Comparison of ENCODE assay signal across 31 mouse cellular contexts in the genomic region with DNA sequence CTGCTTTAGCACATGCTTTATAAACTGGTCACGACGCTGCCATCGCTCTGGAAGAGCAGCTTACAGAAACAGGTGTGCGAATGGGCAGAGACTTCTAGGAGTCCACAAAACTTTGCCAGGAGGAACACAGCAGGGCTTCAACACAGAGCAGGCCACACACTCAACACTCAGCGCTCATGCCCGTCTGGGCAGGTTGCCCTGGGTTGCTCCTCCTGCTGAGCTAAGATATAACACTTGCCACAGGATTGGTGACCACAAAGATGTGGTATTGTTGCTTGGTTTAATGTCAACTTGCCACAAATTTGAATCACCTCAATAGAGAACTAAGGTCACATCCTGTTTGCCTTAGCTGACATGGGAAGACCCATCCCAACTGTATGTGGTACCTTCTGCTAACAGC.
DNase-seq lines count a peak whose midpoint lies in the region; ATAC-seq and TF ChIP-seq lines count a peak whose summit lies in the region.
"Had no signal": no experiment of that assay in that cellular context is flagged by ENCODE, and none has a peak within 500 bp of the region (broad histone marks: within the 10 kb centered on the region; RNA-seq: fewer than 3 reads in every experiment).

No protein-coding gene starts in this region.

- ATAC-seq in heart, embryonic 12.5 days (ENCODE audit: insufficient number of reproducible peaks, low FRiP score) = no peak
- peak; percentile 81 for ATAC-seq in megakaryocyte progenitor cell, adult 5-6 weeks (replicated peaks; ENCODE audit: poor library complexity)
- ATAC-seq: forebrain, embryonic 13.5 days; intestine, embryonic 16.5 days; midbrain, embryonic 13.5 days had no signal

- no peak overlapping the region for H3K4me3 ChIP-seq in cerebellum, adult 2 months (replicated peaks; ENCODE audit: insufficient read depth, low read depth, low read length)
- no peak overlapping the region for H3K4me3 ChIP-seq in heart, embryonic 12.5 days
- H3K4me3 ChIP-seq: embryonic facial prominence, embryonic 10.5 days; embryonic facial prominence, embryonic 15.5 days; forebrain, embryonic 13.5 days; heart, embryonic 13.5 days; hindbrain, embryonic 13.5 days; limb, embryonic 13.5 days; lung, embryonic 15.5 days; megakaryocyte, embryonic 14.5 days; midbrain, embryonic 13.5 days; neural tube, embryonic 15.5 days; stomach, embryonic 15.5 days had no signal

- 20% methylated on average over 6 of the region's 6 CpGs for WGBS in cerebellum, adult 2 months
- WGBS in heart, embryonic 12.5 days = 90% methylated on average over 6 of the region's 6 CpGs

- intact Hi-C loops in heart, postnatal 10 days (cut with DNase I) = no loop called here

- H3K27ac ChIP-seq in cerebellum, adult 2 months (ENCODE audit: insufficient read depth, low read length) = no peak overlapping the region
- H3K27ac ChIP-seq in heart, embryonic 12.5 days (ENCODE audit: poor library complexity, severe bottlenecking) = no peak overlapping the region
- H3K27ac ChIP-seq: embryonic facial prominence, embryonic 10.5 days; embryonic facial prominence, embryonic 15.5 days; forebrain, embryonic 13.5 days; heart, embryonic 13.5 days; hindbrain, embryonic 13.5 days; limb, embryonic 13.5 days; lung, embryonic 15.5 days; midbrain, embryonic 13.5 days; neural tube, embryonic 15.5 days; stomach, embryonic 15.5 days had no signal

- no peak for TF ChIP-seq CTCF in cerebellum, adult 2 months (IDR thresholded peaks at IDR 0.05; ENCODE audit: borderline replicate concordance, insufficient read depth, low read depth, low read length)

- no peaks in the 10 kb centered on the region for H3K36me3 ChIP-seq in heart, embryonic 12.5 days
- H3K36me3 ChIP-seq: embryonic facial prominence, embryonic 10.5 days; embryonic facial prominence, embryonic 15.5 days; G1E; heart, embryonic 13.5 days; hindbrain, embryonic 13.5 days; limb, embryonic 13.5 days; lung, embryonic 15.5 days; midbrain, embryonic 13.5 days; neural tube, embryonic 15.5 days; stomach, embryonic 15.5 days had no signal

- H3K9ac ChIP-seq in heart, embryonic 12.5 days = no peak overlapping the region
- H3K9ac ChIP-seq: embryonic facial prominence, embryonic 15.5 days; forebrain, embryonic 13.5 days; heart, embryonic 13.5 days; hindbrain, embryonic 13.5 days; limb, embryonic 13.5 days; lung, embryonic 15.5 days; midbrain, embryonic 13.5 days; neural tube, embryonic 15.5 days; stomach, embryonic 15.5 days had no signal

- H3K4me1 ChIP-seq in cerebellum, adult 2 months (ENCODE audit: control insufficient read depth, insufficient read depth, low read length) = no peaks in the 10 kb centered on the region
- peaks cover 11% of the 10 kb centered on the region; the same call in 1 of the 2 replicates for H3K4me1 ChIP-seq in heart, embryonic 12.5 days (replicated peaks)
- H3K4me1 ChIP-seq: embryonic facial prominence, embryonic 15.5 days; forebrain, embryonic 13.5 days; heart, embryonic 13.5 days; limb, embryonic 13.5 days; lung, embryonic 15.5 days; megakaryocyte, embryonic 14.5 days; midbrain, embryonic 13.5 days; neural tube, embryonic 15.5 days; stomach, embryonic 15.5 days had no signal

- no peaks in the 10 kb centered on the region for H3K27me3 ChIP-seq in cerebellum, adult 2 months (ENCODE audit: control insufficient read depth, insufficient read depth, low read length)
- H3K27me3 ChIP-seq in heart, embryonic 12.5 days (replicated peaks) = no peaks in the 10 kb centered on the region
- H3K27me3 ChIP-seq: embryonic facial prominence, embryonic 15.5 days; forebrain, embryonic 13.5 days; heart, embryonic 13.5 days; hindbrain, embryonic 13.5 days; limb, embryonic 13.5 days; lung, embryonic 15.5 days; megakaryocyte, embryonic 14.5 days; midbrain, embryonic 13.5 days; neural tube, embryonic 15.5 days; Patski; stomach, embryonic 15.5 days had no signal

- peak; percentile 22 to 24 for DNase-seq in cerebellum, postnatal 14 days
- no peak for DNase-seq in cerebellum, adult 2 months
- DNase-seq in heart, postnatal 10 days = peak; percentile 47 to 49
- no peak for DNase-seq in testis, postnatal 10 days (ENCODE audit: low spot score)
- DNase-seq in right cerebral cortex, postnatal 10 days (ENCODE audit: low spot score in 2 of 2) = no peak
- DNase-seq: adrenal gland, postnatal 10 days; cerebellum, adult 11-12 months; kidney, adult 9 months; kidney, postnatal 10 days; layer of hippocampus, adult 9-11 months; lung, postnatal 36 days; retina, postnatal 1 day; right cerebral cortex, postnatal 25 days; thymus, postnatal 14 days had no signal

- H3K9me3 ChIP-seq in heart, embryonic 12.5 days (replicated peaks) = no peaks in the 10 kb centered on the region
- H3K9me3 ChIP-seq: embryonic facial prominence, embryonic 10.5 days; embryonic facial prominence, embryonic 15.5 days; forebrain, embryonic 13.5 days; heart, embryonic 13.5 days; hindbrain, embryonic 13.5 days; limb, embryonic 13.5 days; lung, embryonic 15.5 days; midbrain, embryonic 13.5 days; neural tube, embryonic 15.5 days; stomach, embryonic 15.5 days had no signal

- no peak for TF ChIP-seq POLR2A in cerebellum, adult 2 months (IDR thresholded peaks at IDR 0.05; ENCODE audit: borderline replicate concordance, insufficient read depth, low read length)

- no peak overlapping the region for H3K4me2 ChIP-seq in heart, embryonic 12.5 days
- H3K4me2 ChIP-seq: embryonic facial prominence, embryonic 15.5 days; forebrain, embryonic 13.5 days; heart, embryonic 13.5 days; hindbrain, embryonic 13.5 days; limb, embryonic 13.5 days; liver, embryonic 11.5 days; lung, embryonic 15.5 days; midbrain, embryonic 13.5 days; neural tube, embryonic 15.5 days; stomach, embryonic 15.5 days had no signal

Comparison
In these comparisons a context has a peak if more than half of its experiments do, and no peak if none do; other contexts are left out.
1. DNase-seq: peak in cerebellum, postnatal 14 days (2 of 2) and heart, postnatal 10 days (2 of 2); none in cerebellum, adult 2 months (0 of 2), testis, postnatal 10 days (single experiment) and right cerebral cortex, postnatal 10 days (0 of 2).